Mouse (Mus musculus): ENCODE data around the gene Mmp25. TPM values are rescaled to one million over a fixed set of nuclear protein-coding genes. Genes with fewer than 3 reads are reported as not detected.

The Mmp25 gene
- polyA plus RNA-seq, 1 experiment from 2014 or later, result 0.12 TPM

GRCm38 (mm10) chr17:23651363-23651762 lies 6.3 kb upstream of the Mmp25 start:
- H3K27ac ChIP-seq (replicated peaks), result no peak overlapping the region
- no peaks in the 10 kb centered on the region for H3K27me3 ChIP-seq (ENCODE audit: control insufficient read depth, insufficient read depth, low read length)
- H3K4me2 ChIP-seq (replicated peaks; ENCODE audit: low read depth), result no peak overlapping the region
- H3K9me3 ChIP-seq (ENCODE audit: control insufficient read depth, low read length), result no peaks in the 10 kb centered on the region
- ATAC-seq (ENCODE audit: low FRiP score, low TSS enrichment) (no peak), DNase-seq (ENCODE audit: low spot score) (no peak)
- no peaks in the 10 kb centered on the region for H3K4me1 ChIP-seq (replicated peaks; ENCODE audit: control insufficient read depth, insufficient read depth)
- WGBS, result 68% methylated on average over 6 of the region's 6 CpGs
- TF ChIP-seq CTCF (IDR thresholded peaks at IDR 0.05; ENCODE audit: low read depth), result no peak
- H3K9ac ChIP-seq (ENCODE audit: low read length), result no peak overlapping the region
- no peak overlapping the region for H3K4me3 ChIP-seq (ENCODE audit: low read depth, low read length)
- no peaks in the 10 kb centered on the region for H3K36me3 ChIP-seq (ENCODE audit: control insufficient read depth, insufficient read depth, low read length)

- no peak for TF ChIP-seq EP300 (optimal IDR thresholded peaks at IDR 0.05)
- no peak for TF ChIP-seq CTCF (IDR thresholded peaks at IDR 0.05; ENCODE audit: low read depth)
- Histone ChIP-seq H3K9me3 (ENCODE audit: control insufficient read depth, low read length) (no peaks in the 10 kb centered on the region), H3K9ac (ENCODE audit: low read length) (no peak overlapping the region), H3K4me3 (ENCODE audit: low read depth, low read length) (no peak overlapping the region), H3K36me3 (ENCODE audit: control insufficient read depth, insufficient read depth, low read length) (no peaks in the 10 kb centered on the region), H3K27ac (replicated peaks) (no peak overlapping the region), H3K4me1 (replicated peaks; ENCODE audit: control insufficient read depth, insufficient read depth) (peaks cover 4% of the 10 kb centered on the region; the same call in 1 of the 2 replicates), H3K4me2 (replicated peaks; ENCODE audit: low read depth) (no peak overlapping the region), H3K27me3 (ENCODE audit: control insufficient read depth, insufficient read depth, low read length) (no peaks in the 10 kb centered on the region)
- ATAC-seq (ENCODE audit: low FRiP score, low TSS enrichment) (no peak), DNase-seq (ENCODE audit: low spot score) (no peak)
- 51% methylated on average over 10 of the region's 10 CpGs for WGBS
Observed at GRCm38 (mm10) chr17:23645894-23646293, 817 bp upstream of the Mmp25 start.

DNA sequence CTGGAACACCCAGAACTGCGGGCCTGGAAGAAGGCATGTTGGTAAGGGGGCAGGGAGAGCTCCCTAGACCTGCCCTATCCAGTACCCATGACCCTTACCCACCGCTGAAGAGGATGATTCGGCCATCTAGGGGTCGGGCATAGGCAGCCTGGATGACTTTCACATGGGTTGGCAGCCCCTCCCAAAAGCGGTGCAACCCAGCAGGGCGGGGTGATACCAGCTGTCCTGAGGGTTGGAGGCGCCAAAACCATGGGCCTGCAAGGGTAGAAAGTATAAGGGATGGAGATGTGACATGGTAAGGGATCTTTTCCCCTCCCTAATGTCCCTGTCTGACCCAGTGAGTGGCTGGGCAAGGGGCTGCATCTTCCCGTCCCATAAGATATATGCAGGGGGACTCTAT lies 13.8 kb downstream of the Mmp25 start:
- H3K9ac ChIP-seq (ENCODE audit: low read length), result no peak overlapping the region

GRCm38 (mm10) chr17:23630195-23631020 lies 14.7 kb downstream of the Mmp25 start:
- Histone ChIP-seq H3K27ac (replicated peaks) (no peak overlapping the region), H3K36me3 (ENCODE audit: control insufficient read depth, insufficient read depth, low read length) (no peaks in the 10 kb centered on the region), H3K4me2 (replicated peaks; ENCODE audit: low read depth) (peak overlapping the region; percentile 42), H3K4me1 (replicated peaks; ENCODE audit: control insufficient read depth, insufficient read depth) (no peaks in the 10 kb centered on the region), H3K9me3 (ENCODE audit: control insufficient read depth, low read length) (no peaks in the 10 kb centered on the region), H3K9ac (ENCODE audit: low read length) (no peak overlapping the region; the same call in 1 of the 2 replicates), H3K27me3 (ENCODE audit: control insufficient read depth, insufficient read depth, low read length) (no peaks in the 10 kb centered on the region), H3K4me3 (ENCODE audit: low read depth, low read length) (peak overlapping the region; percentile 13; the same call in 1 of the 2 replicates)
- peak; percentile 88 for DNase-seq (ENCODE audit: low spot score)
- 16% methylated on average over 22 of the region's 22 CpGs for WGBS
- TF ChIP-seq CTCF (IDR thresholded peaks at IDR 0.05; ENCODE audit: low read depth) (peak; percentile 90), EP300 (optimal IDR thresholded peaks at IDR 0.05) (no peak)
- ATAC-seq (ENCODE audit: low FRiP score, low TSS enrichment), result peak; percentile 88

More for the DNA sequence above, 13.8 kb downstream of the Mmp25 start:
- DNase-seq (ENCODE audit: low spot score) (no peak), ATAC-seq (ENCODE audit: low FRiP score, low TSS enrichment) (no peak)
- no peaks in the 10 kb centered on the region for H3K27me3 ChIP-seq (ENCODE audit: control insufficient read depth, insufficient read depth, low read length)
- H3K4me2 ChIP-seq (replicated peaks; ENCODE audit: low read depth), result no peak overlapping the region
- no peak for TF ChIP-seq CTCF (IDR thresholded peaks at IDR 0.05; ENCODE audit: low read depth)
- no peak for TF ChIP-seq EP300 (optimal IDR thresholded peaks at IDR 0.05)
- WGBS, result 80% methylated on average over 8 of the region's 8 CpGs
- H3K4me1 ChIP-seq (replicated peaks; ENCODE audit: control insufficient read depth, insufficient read depth), result no peaks in the 10 kb centered on the region
- H3K27ac ChIP-seq (replicated peaks), result no peak overlapping the region
- no peak overlapping the region for H3K4me3 ChIP-seq (ENCODE audit: low read depth, low read length)
- H3K9me3 ChIP-seq (ENCODE audit: control insufficient read depth, low read length), result no peaks in the 10 kb centered on the region
- no peaks in the 10 kb centered on the region for H3K36me3 ChIP-seq (ENCODE audit: control insufficient read depth, insufficient read depth, low read length)

- DNase-seq (ENCODE audit: low spot score) (no peak), ATAC-seq (ENCODE audit: low FRiP score, low TSS enrichment) (no peak)
- H3K27me3 ChIP-seq (ENCODE audit: control insufficient read depth, insufficient read depth, low read length), result no peaks in the 10 kb centered on the region
- no peak overlapping the region for H3K4me3 ChIP-seq (ENCODE audit: low read depth, low read length)
- TF ChIP-seq CTCF (IDR thresholded peaks at IDR 0.05; ENCODE audit: low read depth), result no peak
- TF ChIP-seq EP300 (optimal IDR thresholded peaks at IDR 0.05), result no peak
- H3K9me3 ChIP-seq (ENCODE audit: control insufficient read depth, low read length), result no peaks in the 10 kb centered on the region
- H3K4me1 ChIP-seq (replicated peaks; ENCODE audit: control insufficient read depth, insufficient read depth), result no peaks in the 10 kb centered on the region
- H3K27ac ChIP-seq (replicated peaks), result no peak overlapping the region
- no peak overlapping the region for H3K4me2 ChIP-seq (replicated peaks; ENCODE audit: low read depth)
- no peaks in the 10 kb centered on the region for H3K36me3 ChIP-seq (ENCODE audit: control insufficient read depth, insufficient read depth, low read length)
- no peak overlapping the region for H3K9ac ChIP-seq (ENCODE audit: low read length)
- WGBS, result 36% methylated on average over 7 of the region's 7 CpGs
Observed at GRCm38 (mm10) chr17:23627813-23628212, 17.3 kb downstream of the Mmp25 start.

- ATAC-seq (ENCODE audit: low FRiP score, low TSS enrichment) (no peak), DNase-seq (ENCODE audit: low spot score) (no peak)
- H3K4me1 ChIP-seq (replicated peaks; ENCODE audit: control insufficient read depth, insufficient read depth), result no peaks in the 10 kb centered on the region
- no peaks in the 10 kb centered on the region for H3K36me3 ChIP-seq (ENCODE audit: control insufficient read depth, insufficient read depth, low read length)
- H3K9ac ChIP-seq (ENCODE audit: low read length), result no peak overlapping the region
- no peaks in the 10 kb centered on the region for H3K27me3 ChIP-seq (ENCODE audit: control insufficient read depth, insufficient read depth, low read length)
- H3K4me2 ChIP-seq (replicated peaks; ENCODE audit: low read depth), result no peak overlapping the region
- H3K9me3 ChIP-seq (ENCODE audit: control insufficient read depth, low read length), result no peaks in the 10 kb centered on the region
- WGBS, result 71% methylated on average over 7 of the region's 7 CpGs
- TF ChIP-seq CTCF (IDR thresholded peaks at IDR 0.05; ENCODE audit: low read depth) (no peak), EP300 (optimal IDR thresholded peaks at IDR 0.05) (no peak)
- H3K4me3 ChIP-seq (ENCODE audit: low read depth, low read length), result no peak overlapping the region
- no peak overlapping the region for H3K27ac ChIP-seq (replicated peaks)
Observed at GRCm38 (mm10) chr17:23620351-23620750, 24.7 kb downstream of the Mmp25 start.

Measured in stomach, postnatal 0 days (tissue).